Mouse (Mus musculus): ENCODE results near the gene Slc35f5. TPM values are rescaled to one million over a fixed set of nuclear protein-coding genes. Genes with fewer than 3 reads are reported as not detected.
"Not testable (repeated sequence)": the region's sequence is repeated elsewhere in the genome, so short reads cannot be mapped to it uniquely, and the experiment has no call there.

Gene Slc35f5
- total RNA-seq (2022) = 100 to 1,000 TPM; 108 to 143 (median 127) TPM

DNA sequence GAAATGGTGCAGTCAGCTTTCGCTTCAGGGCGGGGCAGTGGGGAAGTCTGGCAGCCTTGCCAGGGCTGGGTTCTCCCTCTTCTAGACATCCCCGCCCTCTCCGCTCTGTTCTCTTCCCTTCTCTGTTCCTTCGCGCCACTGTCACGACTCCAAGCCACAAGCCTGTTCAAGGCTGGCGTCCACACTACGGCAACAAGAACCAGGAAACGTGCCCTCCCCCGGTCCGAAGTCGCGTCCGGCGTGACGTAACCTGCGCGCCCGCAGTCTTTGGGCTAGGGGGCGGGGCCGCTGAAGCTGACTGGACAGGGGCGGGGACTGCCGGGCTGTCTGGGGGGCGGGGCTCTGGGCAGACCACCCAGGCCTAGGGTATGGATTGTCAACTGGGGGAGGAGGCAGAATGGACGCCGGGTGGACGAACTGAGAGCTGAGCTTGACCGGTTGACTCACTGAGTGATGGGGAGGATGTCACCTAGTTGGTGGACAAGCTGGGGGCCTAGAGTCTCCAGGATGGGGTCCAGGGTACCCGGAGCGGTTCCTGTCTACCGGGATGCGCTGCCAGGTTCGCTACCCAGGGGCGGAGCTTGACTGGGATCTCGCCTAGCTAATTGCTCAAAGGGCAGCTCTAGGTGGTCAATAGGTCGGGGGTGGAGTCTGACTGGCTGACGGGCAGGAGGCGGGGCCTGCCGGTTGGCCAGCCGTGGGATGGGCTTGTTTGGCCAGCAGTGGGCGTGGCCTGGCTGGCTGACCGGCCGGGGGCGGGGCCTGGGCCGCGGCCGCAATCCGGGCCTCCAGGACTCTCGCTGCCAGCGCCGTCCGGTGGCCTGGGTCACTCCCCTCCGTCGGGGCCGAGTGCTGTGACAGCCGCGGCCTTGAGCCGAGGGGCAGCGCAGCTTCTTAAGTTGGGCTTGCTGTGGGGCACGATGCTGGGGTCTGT is at the start of gene Slc35f5:
TSS of gene Slc35f5 (plus strand) at position 337 of the 934 bp plus-strand sequence.
- DNase-seq (ENCODE audit: low spot score) = peak; percentile 97

DNA sequence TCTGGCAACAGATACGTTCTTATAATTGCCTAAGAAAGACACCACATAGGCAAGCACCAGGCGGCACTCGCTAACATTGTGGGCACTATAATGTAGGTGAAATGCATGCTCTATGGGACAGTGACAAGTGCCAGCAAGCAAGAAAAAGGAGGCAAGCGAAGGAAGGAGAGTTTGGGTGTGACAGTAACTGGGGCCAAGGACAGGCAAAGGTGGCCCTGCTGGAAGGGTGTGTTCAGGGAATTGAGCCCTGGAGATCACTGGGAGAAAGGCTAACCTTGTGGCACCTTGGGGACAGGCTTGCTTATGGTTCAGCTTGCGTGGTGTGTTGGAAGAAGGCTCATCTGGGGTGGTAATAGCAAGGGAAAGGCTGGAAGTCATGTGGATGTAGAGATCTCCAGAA is 45.7 kb upstream of the Slc35f5 start:
- no peak for DNase-seq (ENCODE audit: low spot score)

DNA sequence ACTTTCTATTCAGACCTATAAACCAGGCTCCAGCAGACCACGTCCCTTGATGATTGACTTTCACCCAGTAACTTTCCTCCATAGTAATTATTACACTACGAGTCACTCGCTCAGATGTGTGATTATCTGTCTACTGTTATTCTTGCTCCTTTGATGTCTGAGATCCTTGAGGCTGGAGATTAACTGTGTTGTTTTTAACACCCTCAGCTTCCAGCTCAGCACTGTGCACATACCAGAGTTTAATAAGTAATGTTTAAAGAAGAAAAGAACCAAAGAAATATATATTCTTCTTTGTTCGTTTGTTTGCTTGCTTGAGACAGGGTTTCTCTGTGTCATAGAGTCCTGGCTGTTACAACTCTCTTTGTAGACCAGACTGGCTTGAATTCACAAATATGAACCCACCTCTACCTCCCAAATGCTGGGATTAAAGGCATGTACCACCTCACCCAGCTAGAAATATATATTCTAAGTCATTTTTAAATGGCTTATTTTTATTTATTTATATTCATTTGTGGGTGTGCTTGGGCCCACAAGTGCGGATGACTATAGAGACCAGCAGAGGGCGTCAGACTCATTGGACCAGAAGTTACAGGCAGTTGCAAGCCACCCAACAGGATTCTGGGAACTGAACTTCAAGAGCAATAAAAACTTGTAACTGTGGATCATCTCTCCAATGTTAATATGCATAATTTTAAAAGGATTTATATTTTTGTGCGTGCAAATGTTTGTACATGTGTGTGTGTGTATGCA is 43.3 kb upstream of the Slc35f5 start:
- DNase-seq (ENCODE audit: low spot score) = no peak

DNA sequence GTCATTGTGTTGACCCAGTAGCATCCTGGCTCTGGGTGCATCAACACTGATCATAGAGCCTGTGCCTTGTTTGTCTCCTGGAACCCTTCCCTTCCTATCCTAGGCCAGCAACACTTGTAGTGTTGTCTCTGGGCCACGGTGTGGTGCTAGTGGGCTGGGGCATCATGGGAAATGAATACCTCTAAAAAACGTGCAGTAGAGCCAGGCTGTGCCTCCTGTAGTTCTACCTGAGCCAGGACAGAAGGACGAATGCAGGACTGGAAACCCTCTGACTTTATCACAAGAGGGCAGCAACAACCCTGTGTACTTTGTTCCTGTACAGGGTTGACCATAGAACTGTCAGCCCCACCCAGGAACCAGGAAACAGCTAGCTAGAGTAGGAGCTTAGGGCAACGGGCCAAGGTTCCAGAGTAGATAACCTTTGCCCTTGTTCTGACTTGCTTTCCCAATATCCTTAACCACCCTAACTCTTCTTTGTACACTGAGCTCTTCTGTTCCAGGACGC is 41.2 kb upstream of the Slc35f5 start:
- peak; percentile 70 for DNase-seq (ENCODE audit: low spot score)

DNA sequence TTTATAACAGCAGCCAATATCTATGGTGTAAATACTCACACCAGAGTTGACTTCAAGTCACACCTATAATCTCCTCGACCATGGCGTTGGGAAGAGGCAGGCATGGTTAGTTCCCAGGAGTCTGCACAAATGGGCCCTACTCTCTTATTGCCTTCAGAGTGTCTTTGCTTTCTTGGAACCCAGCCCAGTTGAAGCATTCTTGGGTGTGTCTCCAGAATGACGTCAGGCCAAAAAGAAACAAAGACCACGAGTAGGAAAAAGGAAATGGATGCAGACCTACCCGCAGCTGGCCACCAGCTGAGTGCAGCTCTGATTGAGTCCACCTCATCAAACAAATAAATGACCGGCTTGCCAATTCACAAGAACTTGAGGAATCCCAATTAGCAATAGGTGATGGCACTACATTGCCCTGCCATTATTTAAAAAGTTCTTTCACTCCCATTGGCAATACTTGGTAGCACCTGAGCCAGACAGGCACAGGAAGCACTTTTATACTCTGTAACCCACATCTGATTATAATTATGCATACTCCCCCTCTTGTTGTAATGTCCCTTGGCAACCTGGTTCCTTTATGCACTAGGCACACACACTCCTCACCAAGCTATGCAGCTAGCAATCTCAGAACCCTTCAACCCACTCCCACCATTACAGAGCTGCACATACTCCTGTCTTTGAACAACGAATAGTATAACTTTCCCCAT is 34.3 kb upstream of the Slc35f5 start:
- DNase-seq (ENCODE audit: low spot score) = peak; percentile 77

DNA sequence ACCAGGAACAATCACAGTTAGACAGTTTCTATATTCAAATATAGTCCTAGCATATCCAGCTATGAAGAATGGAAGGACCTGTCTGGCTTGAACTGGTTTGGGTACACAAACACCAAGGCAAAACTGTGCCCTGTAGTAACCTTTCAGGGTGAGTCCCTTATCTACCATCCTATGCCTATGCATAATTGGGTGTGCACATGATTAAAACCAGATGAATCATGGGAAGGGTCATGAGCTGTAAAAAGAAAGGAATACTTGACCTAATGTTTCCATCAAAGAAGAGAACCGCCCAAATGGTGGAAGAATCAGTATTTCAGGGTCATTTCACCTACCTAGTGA is 33.8 kb upstream of the Slc35f5 start:
- DNase-seq (ENCODE audit: low spot score) = no peak

DNA sequence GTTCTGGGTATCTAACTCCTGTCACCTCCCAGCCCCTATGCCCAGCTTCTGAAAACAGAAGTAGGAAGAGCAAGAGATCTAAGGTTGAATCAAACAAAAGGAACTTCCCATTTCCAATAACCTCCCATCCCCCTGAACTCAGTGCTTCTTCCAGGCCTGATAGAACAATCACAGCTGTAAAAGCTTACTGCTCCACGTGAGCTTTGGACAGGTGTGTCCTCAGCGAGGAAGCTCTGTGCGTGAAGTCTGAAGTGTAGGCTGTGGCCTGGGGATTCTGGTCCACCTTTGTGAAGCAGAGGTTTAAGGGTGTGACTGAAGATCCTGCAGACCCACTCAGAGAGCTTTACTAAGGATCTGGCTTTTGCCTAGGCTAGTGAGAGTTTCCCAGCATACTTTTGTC is 33.0 kb upstream of the Slc35f5 start:
- DNase-seq (ENCODE audit: low spot score) = no peak

DNA sequence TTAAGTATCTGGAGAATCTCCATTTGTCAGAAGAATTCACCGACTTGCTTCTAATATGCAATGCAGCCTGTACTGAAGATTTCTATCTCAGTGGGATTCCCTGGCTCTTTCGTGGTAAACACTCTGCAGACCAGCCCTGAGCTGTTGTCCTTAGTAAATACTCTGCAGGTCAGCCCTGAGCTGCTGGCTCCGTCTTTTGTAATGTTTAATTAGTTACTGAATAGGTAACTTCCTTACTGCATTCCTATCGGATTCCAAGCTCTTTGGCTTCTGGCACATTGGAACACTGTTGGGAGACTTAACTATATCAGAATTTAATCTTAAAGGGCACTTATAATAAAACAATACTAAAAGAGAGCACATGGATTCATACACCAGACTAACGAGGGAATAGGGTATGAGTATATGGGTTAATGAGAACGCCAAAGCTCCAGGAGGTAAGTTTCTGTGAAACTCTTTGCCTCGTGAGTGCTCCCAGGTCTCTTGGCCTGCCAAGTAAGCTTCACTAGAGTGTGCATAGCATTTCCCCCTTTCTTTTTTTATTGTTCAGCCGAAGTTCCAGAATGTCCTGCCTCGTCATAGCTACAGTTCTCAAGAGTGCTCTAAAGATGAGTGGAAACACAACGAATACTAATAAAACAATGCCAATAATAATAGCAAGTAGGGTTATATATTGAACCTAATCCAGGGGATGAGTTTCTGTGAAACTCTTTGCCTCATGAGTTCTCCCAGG is 27.0 kb upstream of the Slc35f5 start:
- DNase-seq (ENCODE audit: low spot score) = not testable (repeated sequence)

DNA sequence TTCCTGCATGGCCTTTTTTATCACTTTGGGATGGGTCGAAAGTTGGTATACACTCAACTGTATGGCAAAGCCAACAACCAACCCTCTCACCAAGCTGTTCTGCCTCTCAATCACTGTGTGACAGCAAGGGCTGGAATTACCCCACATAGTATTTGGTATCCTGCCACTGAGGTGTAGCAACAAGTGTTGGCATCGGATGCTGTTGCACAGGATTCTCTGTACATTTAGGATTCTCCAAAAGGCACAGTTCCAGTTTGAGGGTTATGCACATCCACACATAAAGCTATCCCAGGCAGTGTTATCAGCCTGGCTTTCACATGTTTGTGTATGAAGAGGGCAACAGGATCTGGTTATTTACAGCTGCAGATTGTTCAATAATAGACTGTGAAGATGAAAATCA is 23.3 kb upstream of the Slc35f5 start:
- DNase-seq (ENCODE audit: low spot score) = no peak

DNA sequence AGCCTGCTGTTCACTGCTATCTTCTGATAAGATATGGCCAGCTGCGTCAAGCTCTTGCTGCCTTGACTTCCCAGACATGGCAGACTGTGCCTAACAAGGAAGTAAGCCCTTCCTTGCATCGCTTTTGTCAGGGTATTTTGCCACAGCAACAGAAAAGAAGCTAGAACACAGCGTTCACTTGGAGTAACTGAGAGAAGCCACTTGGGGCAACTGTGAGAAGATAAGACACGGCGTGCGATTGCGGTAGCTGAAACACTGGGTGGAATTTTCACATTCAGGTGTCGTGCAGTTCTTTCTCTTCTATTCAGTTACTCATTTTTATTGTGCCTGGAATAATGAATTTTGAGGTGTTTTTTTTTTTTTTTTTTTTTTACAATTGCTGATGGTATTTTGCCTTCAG is 22.6 kb upstream of the Slc35f5 start:
- no peak for DNase-seq (ENCODE audit: low spot score)

DNA sequence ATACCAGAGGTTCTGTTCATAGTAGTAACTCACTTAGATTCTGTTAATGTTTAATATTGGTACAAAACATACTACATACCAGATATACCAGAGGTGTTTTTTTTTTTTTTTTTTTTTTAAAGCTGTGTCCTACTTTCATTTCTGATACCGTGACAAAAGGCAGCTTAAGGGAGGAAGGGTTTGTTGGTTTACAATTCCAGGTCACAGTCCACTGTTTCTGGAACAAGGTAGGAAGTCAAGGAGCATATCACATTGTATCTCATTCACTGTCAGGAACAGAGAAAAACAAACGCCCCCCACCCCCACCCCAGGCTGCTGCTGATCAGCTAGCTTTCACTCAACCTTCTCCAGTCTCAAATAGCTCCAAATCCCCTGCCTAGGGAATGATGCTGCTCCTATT is 21.1 kb upstream of the Slc35f5 start:
- no peak for DNase-seq (ENCODE audit: low spot score)

DNA sequence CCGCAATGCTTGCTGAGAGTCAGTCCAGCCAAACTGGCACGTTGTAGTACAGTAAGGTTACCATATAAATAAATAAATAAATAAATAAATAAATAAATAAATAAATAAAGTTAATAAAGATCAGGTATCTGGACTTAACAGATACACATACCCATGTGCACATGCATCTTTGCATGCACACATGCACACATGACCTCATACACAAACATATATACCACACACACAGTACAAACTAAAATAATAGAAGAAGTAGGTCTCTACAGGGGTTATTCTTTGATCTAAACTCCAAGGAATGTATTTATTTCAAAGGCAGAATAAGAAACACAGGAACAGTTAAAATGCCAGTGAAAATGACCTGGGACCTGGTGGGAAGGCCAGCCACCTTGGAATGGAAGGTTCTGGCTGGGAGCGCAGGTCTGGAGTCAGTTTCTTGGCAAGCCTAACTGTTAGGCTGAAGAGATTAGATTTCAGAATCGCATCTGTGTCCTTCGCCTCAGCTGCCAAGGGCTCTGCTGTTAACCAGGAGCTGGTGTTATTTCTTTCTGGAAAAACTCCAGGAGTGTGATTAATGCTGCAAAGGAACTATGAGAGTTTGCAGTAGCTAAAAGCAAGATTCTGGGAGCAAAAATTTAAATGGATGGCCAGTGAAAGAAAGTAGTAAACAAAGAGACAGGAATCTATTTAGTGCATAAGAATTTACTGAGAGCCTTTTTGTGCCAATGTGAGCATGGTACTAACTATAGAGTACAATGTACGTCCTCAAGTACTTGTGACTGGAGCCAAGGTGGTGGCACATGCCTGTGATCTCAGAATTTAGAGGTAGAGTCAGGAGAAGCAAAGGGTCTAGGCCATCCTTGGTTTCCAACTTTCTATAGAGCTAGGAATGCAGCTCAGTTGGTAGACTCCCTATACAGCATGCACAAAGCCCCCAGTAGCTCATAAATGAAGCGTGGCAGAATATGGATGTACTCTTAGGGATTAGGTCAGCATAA is 18.1 kb upstream of the Slc35f5 start:
- DNase-seq (ENCODE audit: low spot score) = peak; percentile 76

DNA sequence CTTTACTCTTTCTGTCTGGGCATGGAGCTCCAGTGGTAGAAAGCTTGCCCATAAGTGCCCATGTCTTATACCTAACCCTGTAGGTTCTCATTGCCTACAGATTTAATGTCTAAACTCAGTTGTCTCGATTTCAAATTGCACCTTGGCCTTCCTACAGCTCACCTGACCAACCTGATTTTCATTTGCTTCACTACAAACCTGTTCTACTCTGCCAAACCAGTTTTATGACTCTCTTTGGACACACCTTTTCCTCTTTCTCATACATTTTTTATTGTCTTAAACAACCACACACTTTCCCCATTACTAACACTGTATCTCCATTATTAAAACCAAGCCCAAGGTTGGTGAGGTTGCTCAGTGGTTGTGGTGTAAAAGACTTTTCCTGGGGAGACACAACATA is 10.5 kb upstream of the Slc35f5 start:
- DNase-seq (ENCODE audit: low spot score) = no peak

DNA sequence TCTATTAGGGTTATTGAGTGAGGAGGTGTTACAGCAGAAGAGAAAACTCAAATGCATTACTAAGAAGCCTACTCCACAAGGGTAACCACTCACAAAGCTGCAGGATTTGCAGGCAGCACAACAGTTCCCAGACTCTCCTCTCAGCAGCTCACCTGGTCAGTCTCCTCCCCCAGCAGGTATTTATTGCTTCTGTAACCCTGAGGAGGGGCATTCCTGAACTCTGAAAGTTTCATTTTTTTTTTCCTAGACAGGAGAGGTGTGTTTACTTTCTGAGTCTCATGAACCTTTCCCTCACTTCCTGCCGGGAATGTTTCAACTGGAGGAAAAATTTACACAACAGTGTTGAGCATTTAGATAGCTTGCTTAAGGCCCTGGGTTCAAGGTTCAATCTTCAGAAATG is 10.0 kb upstream of the Slc35f5 start:
- DNase-seq (ENCODE audit: low spot score) = no peak

DNA sequence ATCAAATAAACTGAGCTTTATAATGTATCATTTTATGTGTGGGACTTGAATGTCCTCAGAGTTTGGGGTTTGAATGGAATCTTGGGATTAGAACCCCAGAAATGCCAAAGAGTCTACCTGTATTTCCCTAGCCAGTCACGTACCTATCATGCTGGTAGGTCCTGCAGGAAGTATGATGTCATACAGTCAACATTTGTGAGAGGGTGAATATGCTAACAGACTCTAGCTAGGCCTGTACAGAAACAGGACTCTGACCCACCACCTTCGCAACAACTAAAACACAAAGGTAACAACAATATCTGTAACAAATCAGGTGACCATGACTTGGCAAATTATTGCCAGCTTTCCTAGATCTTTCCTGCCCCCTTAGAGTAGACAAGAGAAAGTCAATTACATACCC is 8.8 kb upstream of the Slc35f5 start:
- DNase-seq (ENCODE audit: low spot score) = no peak

DNA sequence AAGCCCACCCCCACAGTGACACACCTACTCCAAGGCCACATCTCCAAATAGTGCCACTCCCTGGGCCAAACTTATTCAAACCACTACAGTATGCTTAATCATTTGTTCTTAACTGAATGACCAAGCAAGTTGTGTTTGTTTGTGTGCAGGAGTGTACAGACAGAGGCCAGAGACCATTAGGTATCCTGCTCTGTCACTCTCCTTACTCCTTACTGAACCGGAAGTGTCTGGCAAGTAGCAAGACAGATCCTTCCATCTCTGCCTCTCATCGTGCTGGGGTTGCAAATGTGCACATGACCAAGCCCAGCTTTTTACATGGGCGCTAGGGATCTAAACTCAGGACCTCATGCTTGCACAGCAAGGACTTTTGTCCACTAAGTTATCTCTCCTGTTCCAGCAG is 1.1 kb upstream of the Slc35f5 start:
- no peak for DNase-seq (ENCODE audit: low spot score)

DNA sequence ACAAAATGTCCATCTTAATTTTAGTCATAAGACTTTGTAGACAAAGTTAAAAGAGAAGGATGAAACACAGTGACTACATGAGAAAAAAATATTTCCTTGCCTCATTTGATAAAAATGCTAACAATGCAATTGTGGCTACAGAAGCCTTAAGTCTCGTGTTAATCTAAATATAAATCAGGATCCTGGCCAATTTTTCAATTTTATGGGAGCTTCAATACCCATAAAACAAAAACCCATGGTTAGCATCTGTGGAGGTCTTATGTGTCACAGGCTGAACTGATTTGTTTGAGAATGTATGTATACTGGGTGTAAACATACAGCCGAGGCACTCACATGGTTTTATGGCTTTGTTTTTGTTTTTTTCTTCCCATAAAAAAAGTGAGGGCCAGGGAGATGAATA is 674 bp upstream of the Slc35f5 start:
- no peak for DNase-seq (ENCODE audit: low spot score)

DNA sequence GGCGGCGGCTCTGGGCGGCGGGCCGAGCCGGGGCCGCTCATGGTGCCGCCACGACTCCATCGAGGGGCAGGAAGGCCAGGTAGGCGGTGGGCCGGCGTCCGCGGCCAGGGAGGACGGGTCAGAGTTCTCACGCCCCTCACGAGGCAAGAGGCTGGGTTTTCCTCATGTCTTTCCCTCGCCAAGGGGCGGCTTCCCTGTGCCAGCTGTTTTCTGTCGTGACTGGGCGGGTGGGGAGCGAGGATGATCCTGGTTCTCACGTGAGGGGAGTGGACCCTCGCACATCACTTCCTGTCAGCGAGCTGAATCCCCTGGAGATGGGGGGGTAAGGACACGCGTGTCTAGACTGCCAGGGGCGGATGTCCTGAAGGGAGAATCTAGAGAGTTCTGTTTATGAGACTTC is 811 bp downstream of the Slc35f5 start:
- DNase-seq (ENCODE audit: low spot score) = peak; percentile 64

DNA sequence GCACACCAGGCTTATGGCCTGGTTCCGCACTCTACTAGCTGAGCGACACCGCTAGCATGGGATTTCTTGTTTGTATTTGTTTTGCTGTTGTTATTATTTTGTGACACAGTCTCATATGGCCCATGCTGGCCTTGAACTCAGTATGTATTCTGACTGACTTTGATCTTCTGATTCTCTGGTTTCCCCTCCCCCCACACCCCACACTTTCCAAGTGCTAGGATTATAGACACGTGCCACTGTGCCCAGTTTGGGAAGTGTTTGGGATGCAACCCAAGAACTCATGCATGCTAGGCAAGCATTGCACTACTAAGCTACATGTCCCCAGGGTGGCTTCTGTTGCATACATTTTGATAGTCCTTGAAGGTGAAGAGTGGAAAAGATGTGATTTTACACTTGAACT is 1.4 kb downstream of the Slc35f5 start:
- no peak for DNase-seq (ENCODE audit: low spot score)

DNA sequence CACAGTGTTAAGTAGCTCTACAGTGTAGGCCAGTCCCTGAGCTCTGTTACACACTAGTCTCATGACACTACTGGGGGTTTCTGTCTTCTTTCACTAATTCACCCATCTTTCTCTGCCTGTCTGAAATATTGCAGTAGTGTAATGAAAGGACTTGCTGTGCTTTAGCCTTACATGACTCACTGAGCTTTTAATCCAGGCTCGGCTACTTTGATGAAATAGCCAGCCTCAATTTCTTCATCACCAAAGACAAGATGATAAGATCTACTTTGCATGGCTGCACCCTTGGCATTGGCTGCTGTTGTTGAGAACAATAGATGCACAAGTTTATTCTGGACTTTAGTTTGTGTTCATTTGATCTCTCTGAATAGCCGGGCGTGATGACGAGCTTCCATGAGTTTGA is 7.7 kb downstream of the Slc35f5 start:
- no peak for DNase-seq (ENCODE audit: low spot score)
